Mouse (Mus musculus): ENCODE results near the gene Sez6. TPM values are rescaled to one million over a fixed set of nuclear protein-coding genes. Genes with fewer than 3 reads are reported as not detected.
A peak's percentile ranks its signal among the peaks of the same experiment; 100 is the strongest.

Gene Sez6
- total RNA-seq, 1 experiment, result 0.45 TPM

DNA sequence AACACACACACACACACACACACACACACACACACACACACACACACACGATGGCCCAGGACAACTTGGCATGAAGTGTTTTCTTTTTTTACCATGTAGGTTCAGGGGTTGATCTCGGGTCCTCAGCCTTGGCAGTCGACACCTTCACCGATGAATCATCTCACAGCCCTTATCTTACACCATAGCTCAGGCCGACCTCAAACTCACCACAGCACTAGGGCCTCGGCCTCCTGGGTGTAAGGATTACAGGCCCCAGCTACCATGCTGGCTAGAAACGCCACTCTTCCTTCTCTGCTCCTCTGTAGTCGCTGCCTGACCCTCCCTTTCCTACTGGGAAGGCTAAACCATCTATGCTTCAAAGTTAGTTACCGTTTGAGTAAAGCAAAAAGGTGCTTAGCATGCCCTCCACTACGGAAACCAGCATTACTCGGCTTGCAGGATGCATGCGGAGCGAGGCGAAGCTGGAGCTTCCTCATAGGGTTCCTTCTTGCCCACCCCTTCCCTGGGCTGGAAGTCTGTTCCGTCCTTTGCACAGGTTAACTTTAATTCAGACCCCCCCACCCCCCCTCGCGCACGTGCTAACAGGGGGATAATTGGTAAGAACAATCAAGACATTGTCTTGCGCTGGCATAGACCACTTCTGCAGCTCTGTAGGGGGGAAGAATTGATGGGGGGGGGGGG, 34.0 kb downstream of the Sez6 start:
- H3K9ac ChIP-seq (ENCODE audit: insufficient read depth, low read depth, low read length, poor library complexity, severe bottlenecking), result no peak overlapping the region
- DNase-seq (ENCODE audit: low read depth, low spot score), result no peak

DNA sequence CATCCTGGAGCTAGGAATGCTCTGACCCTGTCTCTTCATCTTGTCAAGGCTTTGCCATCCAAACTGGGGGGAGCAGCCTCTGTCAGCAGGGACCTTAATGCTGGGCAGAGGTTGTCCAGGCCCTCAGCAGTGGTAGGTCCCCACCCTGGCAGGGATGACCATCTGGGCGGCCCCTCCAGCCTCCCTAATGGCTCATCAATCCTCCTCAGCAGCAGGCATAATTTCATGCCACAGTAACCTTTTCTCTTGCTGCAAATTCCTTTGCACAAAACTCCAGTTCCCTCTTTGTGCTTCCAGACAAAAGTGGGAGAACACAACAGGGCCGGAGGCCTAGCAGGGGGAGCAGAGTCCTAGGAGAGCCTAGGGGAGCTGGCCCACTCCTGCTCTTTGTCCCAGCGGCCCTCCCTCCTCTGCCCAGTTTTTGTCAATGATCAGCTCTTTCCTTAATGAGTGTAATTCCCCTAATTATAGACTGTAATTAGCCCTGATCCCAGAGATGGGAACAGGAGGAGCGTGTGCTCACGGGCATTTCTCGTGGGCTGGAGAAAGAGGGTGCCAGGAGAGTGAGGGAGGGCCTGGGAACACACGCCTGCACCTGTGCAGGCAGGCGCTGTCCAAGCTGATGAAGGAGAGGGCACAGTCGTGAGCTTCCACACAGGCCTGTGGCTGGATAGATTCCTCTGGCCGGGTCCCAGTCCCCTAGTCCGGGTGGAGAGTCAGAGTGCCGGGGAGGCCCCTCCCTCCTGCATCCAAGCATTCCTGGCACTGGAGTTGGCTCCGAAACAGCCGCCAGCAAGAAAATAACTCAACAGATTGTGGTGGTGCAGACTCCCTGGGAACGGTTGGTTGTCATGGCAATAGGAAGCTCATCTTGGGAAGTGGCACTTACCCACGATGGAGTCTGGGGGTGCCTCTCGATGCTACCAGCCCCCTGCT, 34.8 kb downstream of the Sez6 start:
- no peak overlapping the region for H3K27ac ChIP-seq (ENCODE audit: insufficient read depth, low read depth, low read length, poor library complexity, severe bottlenecking)
- no peak overlapping the region for H3K4me3 ChIP-seq (ENCODE audit: insufficient read depth in 1 of 2, low read depth in 1 of 2, low read length in 2 of 2, poor library complexity in 1 of 2, severe bottlenecking in 1 of 2)
- no peak overlapping the region for H3K9ac ChIP-seq (ENCODE audit: insufficient read depth, low read depth, low read length, poor library complexity, severe bottlenecking)
- no peaks in the 10 kb centered on the region for H3K9me3 ChIP-seq (ENCODE audit: control insufficient read depth, insufficient read depth, low read depth, low read length)
- in situ Hi-C loops (cut with MboI; ENCODE audit: low sequenced_read_pairs in 2 of 2, unreplicated experiment in 2 of 2), result no loop called here
- no peak for DNase-seq (ENCODE audit: low read depth, low spot score)
- peaks cover 0 to 4% of the 10 kb centered on the region in 2 experiments; a peak in 1 of 4 replicates for H3K4me1 ChIP-seq (ENCODE audit: control insufficient read depth in 2 of 2, insufficient read depth in 2 of 2, low read length in 2 of 2, poor library complexity in 1 of 2)
- no peak for TF ChIP-seq MAFK (IDR thresholded peaks at IDR 0.05; ENCODE audit: insufficient read depth, low read depth, low read length)
- TF ChIP-seq ZNF384 (IDR thresholded peaks at IDR 0.05; ENCODE audit: low read depth, low read length), result no peak
- TF ChIP-seq ZC3H11A (IDR thresholded peaks at IDR 0.05; ENCODE audit: borderline replicate concordance, low read depth, low read length), result no peak
- no peak for TF ChIP-seq HCFC1 (IDR thresholded peaks at IDR 0.05; ENCODE audit: borderline replicate concordance, insufficient read depth, low read length)
- no peak for TF ChIP-seq CHD2 (IDR thresholded peaks at IDR 0.05; ENCODE audit: low read depth, low read length)
- H3K36me3 ChIP-seq (ENCODE audit: control insufficient read depth, insufficient read depth, low read length, poor library complexity, severe bottlenecking), result no peaks in the 10 kb centered on the region

More for the DNA sequence above, 34.0 kb downstream of the Sez6 start:
- TF ChIP-seq MAFK (IDR thresholded peaks at IDR 0.05; ENCODE audit: insufficient read depth, low read depth, low read length) (no peak), HCFC1 (IDR thresholded peaks at IDR 0.05; ENCODE audit: borderline replicate concordance, insufficient read depth, low read length) (no peak), CHD2 (IDR thresholded peaks at IDR 0.05; ENCODE audit: low read depth, low read length) (no peak), ZNF384 (IDR thresholded peaks at IDR 0.05; ENCODE audit: low read depth, low read length) (no peak), ZC3H11A (IDR thresholded peaks at IDR 0.05; ENCODE audit: borderline replicate concordance, low read depth, low read length) (no peak)
- no peaks in the 10 kb centered on the region for H3K9me3 ChIP-seq (ENCODE audit: control insufficient read depth, insufficient read depth, low read depth, low read length)
- peaks cover 0 to 4% of the 10 kb centered on the region in 2 experiments; a peak in 1 of 4 replicates for H3K4me1 ChIP-seq (ENCODE audit: control insufficient read depth in 2 of 2, insufficient read depth in 2 of 2, low read length in 2 of 2, poor library complexity in 1 of 2)
- in situ Hi-C loops (cut with MboI; ENCODE audit: low sequenced_read_pairs in 2 of 2, unreplicated experiment in 2 of 2), result loop anchor here in 1 of 2 experiments (5.0 kb wide), 1 partner anchor 137 kb away; no protein-coding TSS in a partner anchor
- H3K27ac ChIP-seq (ENCODE audit: insufficient read depth, low read depth, low read length, poor library complexity, severe bottlenecking), result no peak overlapping the region
- no peak overlapping the region for H3K4me3 ChIP-seq (ENCODE audit: insufficient read depth in 1 of 2, low read depth in 1 of 2, low read length in 2 of 2, poor library complexity in 1 of 2, severe bottlenecking in 1 of 2)
- H3K36me3 ChIP-seq (ENCODE audit: control insufficient read depth, insufficient read depth, low read length, poor library complexity, severe bottlenecking), result no peaks in the 10 kb centered on the region

DNA sequence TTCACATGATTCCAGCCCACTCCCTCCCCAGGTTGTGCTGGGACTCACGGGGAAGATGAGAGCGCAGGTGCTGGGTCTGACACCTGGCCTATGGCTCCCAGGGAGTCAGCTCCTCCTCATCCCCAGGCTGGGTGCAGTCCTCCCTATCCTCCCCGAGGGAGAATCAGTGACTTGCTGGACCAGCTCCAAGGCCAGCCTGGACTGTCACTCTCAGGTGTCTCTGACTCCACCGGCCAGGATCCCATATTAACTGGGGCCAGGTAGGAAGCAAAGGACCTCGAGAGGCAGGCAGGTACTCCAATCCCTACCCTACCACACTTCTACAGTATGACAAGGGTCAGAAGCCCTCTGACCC, 35.4 kb downstream of the Sez6 start:
- in situ Hi-C loops (cut with MboI; ENCODE audit: low sequenced_read_pairs in 2 of 2, unreplicated experiment in 2 of 2), result no loop called here
- Histone ChIP-seq H3K9me3 (ENCODE audit: control insufficient read depth, insufficient read depth, low read depth, low read length) (no peaks in the 10 kb centered on the region), H3K4me3 (ENCODE audit: insufficient read depth in 1 of 2, low read depth in 1 of 2, low read length in 2 of 2, poor library complexity in 1 of 2, severe bottlenecking in 1 of 2) (no peak overlapping the region), H3K36me3 (ENCODE audit: control insufficient read depth, insufficient read depth, low read length, poor library complexity, severe bottlenecking) (no peaks in the 10 kb centered on the region), H3K4me1 (ENCODE audit: control insufficient read depth in 2 of 2, insufficient read depth in 2 of 2, low read length in 2 of 2, poor library complexity in 1 of 2) (peaks cover 0 to 3% of the 10 kb centered on the region in 2 experiments; a peak in 1 of 4 replicates), H3K9ac (ENCODE audit: insufficient read depth, low read depth, low read length, poor library complexity, severe bottlenecking) (no peak overlapping the region), H3K27ac (ENCODE audit: insufficient read depth, low read depth, low read length, poor library complexity, severe bottlenecking) (no peak overlapping the region)
- no peak for DNase-seq (ENCODE audit: low read depth, low spot score)
- TF ChIP-seq ZC3H11A (IDR thresholded peaks at IDR 0.05; ENCODE audit: borderline replicate concordance, low read depth, low read length) (no peak), ZNF384 (IDR thresholded peaks at IDR 0.05; ENCODE audit: low read depth, low read length) (no peak), CHD2 (IDR thresholded peaks at IDR 0.05; ENCODE audit: low read depth, low read length) (no peak), MAFK (IDR thresholded peaks at IDR 0.05; ENCODE audit: insufficient read depth, low read depth, low read length) (no peak), HCFC1 (IDR thresholded peaks at IDR 0.05; ENCODE audit: borderline replicate concordance, insufficient read depth, low read length) (no peak)

- peak; percentile 72 for DNase-seq (ENCODE audit: low read depth, low spot score)
- in situ Hi-C loops (cut with MboI; ENCODE audit: low sequenced_read_pairs in 2 of 2, unreplicated experiment in 2 of 2), result no loop called here
- no peak overlapping the region for H3K4me3 ChIP-seq (ENCODE audit: insufficient read depth in 1 of 2, low read depth in 1 of 2, low read length in 2 of 2, poor library complexity in 1 of 2, severe bottlenecking in 1 of 2)
Measured at GRCm38 (mm10) chr11:77967114-77967513, 36.5 kb downstream of the Sez6 start.

More at GRCm38 (mm10) chr11:77967114-77967513, 36.5 kb downstream of the Sez6 start:
- no peak overlapping the region for H3K27ac ChIP-seq (ENCODE audit: insufficient read depth, low read depth, low read length, poor library complexity, severe bottlenecking)
- no peaks in the 10 kb centered on the region for H3K36me3 ChIP-seq (ENCODE audit: control insufficient read depth, insufficient read depth, low read length, poor library complexity, severe bottlenecking)
- TF ChIP-seq ZNF384 (IDR thresholded peaks at IDR 0.05; ENCODE audit: low read depth, low read length) (no peak), ZC3H11A (IDR thresholded peaks at IDR 0.05; ENCODE audit: borderline replicate concordance, low read depth, low read length) (peak; percentile 96), MAFK (IDR thresholded peaks at IDR 0.05; ENCODE audit: insufficient read depth, low read depth, low read length) (no peak), CHD2 (IDR thresholded peaks at IDR 0.05; ENCODE audit: low read depth, low read length) (no peak), HCFC1 (IDR thresholded peaks at IDR 0.05; ENCODE audit: borderline replicate concordance, insufficient read depth, low read length) (no peak)
- peaks cover 0 to 3% of the 10 kb centered on the region in 2 experiments; a peak in 1 of 4 replicates for H3K4me1 ChIP-seq (ENCODE audit: control insufficient read depth in 2 of 2, insufficient read depth in 2 of 2, low read length in 2 of 2, poor library complexity in 1 of 2)
- no peaks in the 10 kb centered on the region for H3K9me3 ChIP-seq (ENCODE audit: control insufficient read depth, insufficient read depth, low read depth, low read length)
- no peak overlapping the region for H3K9ac ChIP-seq (ENCODE audit: insufficient read depth, low read depth, low read length, poor library complexity, severe bottlenecking)
